Comparison of ENCODE assay signal across 8 mouse cellular contexts in the genomic region with DNA sequence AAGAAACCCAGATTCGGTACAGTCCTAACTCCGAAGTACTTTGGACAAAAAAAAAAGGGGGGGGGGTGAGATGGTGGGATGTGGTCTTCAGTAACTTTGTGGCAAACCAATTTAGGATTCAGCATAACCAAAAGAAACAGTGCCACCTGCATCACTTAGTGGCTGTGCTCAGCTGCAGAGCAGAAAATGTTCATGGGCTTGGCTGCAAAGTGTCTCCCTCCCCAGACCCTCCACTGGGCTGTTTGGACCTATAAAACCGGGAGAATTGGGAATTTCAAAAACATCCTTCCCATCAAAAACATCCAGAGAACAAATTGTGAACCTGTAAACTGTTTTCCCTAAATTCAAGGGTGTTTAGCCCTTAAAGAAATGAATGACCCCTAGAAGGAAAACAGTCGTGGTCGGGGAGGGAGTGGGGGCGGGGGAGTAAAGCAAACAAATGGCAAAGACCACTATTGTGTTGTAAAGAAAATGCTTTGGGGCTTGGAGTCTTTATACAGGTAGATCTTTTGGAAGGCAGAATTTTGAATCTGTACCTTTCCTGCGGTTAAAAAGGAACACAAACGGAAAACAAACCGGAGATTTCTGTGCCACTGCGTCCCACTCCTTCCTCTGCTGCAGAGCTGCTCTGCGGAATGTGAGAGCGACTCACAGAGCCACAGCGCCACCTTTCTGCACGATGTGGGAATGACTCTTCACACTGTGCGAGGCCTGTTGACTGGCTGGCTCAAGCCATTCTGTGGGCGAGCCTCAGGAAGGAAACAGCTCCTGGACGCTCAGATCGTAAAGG.
DNase-seq lines count a peak whose midpoint lies in the region; ATAC-seq and TF ChIP-seq lines count a peak whose summit lies in the region.

No protein-coding gene starts in this region.

- H3K9ac ChIP-seq in forebrain, embryonic 13.5 days: peak overlapping the region; percentile 41
- peak overlapping the region; percentile 28; the same call in 1 of the 2 replicates for H3K9ac ChIP-seq in liver, postnatal 0 days (replicated peaks)
- no peak overlapping the region for H3K9ac ChIP-seq in neural tube, embryonic 14.5 days (replicated peaks; ENCODE audit: low read depth, low read length)

- TF ChIP-seq CTCF in E14TG2a.4 (conservative IDR thresholded peaks at IDR 0.05; ENCODE audit: low read length): peak; percentile 75
- TF ChIP-seq CTCF in liver, postnatal 0 days (IDR thresholded peaks at IDR 0.05; ENCODE audit: low read depth): peak; percentile 99

- no peaks in the 10 kb centered on the region for H3K27me3 ChIP-seq in E14TG2a.4 (ENCODE audit: insufficient read depth, low read length)
- H3K27me3 ChIP-seq in forebrain, embryonic 13.5 days: no peaks in the 10 kb centered on the region
- H3K27me3 ChIP-seq in liver, postnatal 0 days (ENCODE audit: insufficient read depth, low read length): no peaks in the 10 kb centered on the region
- H3K27me3 ChIP-seq in neural tube, embryonic 14.5 days (ENCODE audit: control insufficient read depth, insufficient read depth, low read length): no peaks in the 10 kb centered on the region

- TF ChIP-seq EP300 in liver, postnatal 0 days (IDR thresholded peaks at IDR 0.05; ENCODE audit: low read depth): no peak

- peak overlapping the region; percentile 19; the same call in 1 of the 2 replicates for H3K27ac ChIP-seq in forebrain, embryonic 13.5 days
- H3K27ac ChIP-seq in liver, postnatal 0 days (ENCODE audit: low read depth): no peak overlapping the region
- peak overlapping the region; percentile 0; the same call in 1 of the 2 replicates for H3K27ac ChIP-seq in neural tube, embryonic 14.5 days (ENCODE audit: low read depth, low read length)

- peaks cover 3% of the 10 kb centered on the region for H3K36me3 ChIP-seq in E14TG2a.4 (ENCODE audit: insufficient read depth, low read length)
- H3K36me3 ChIP-seq in forebrain, embryonic 13.5 days (ENCODE audit: poor library complexity, severe bottlenecking): peaks cover 8% of the 10 kb centered on the region
- H3K36me3 ChIP-seq in liver, postnatal 0 days (replicated peaks; ENCODE audit: insufficient read depth, low read length): no peaks in the 10 kb centered on the region
- H3K36me3 ChIP-seq in neural tube, embryonic 14.5 days (ENCODE audit: control insufficient read depth, insufficient read depth, low read length): no peaks in the 10 kb centered on the region

- 4% methylated on average over 18 of the region's 18 CpGs for WGBS in forebrain, embryonic 13.5 days
- WGBS in large intestine, adult 2 months: 13% methylated on average over 18 of the region's 18 CpGs
- 6% methylated on average over 18 of the region's 18 CpGs for WGBS in liver, postnatal 0 days (ENCODE audit: insufficient replicate concordance)
- WGBS in neural tube, embryonic 14.5 days: 5% methylated on average over 18 of the region's 18 CpGs

- peak; percentile 96 for ATAC-seq in cerebellum, adult (ENCODE audit: insufficient number of reproducible peaks, low FRiP score, low TSS enrichment)
- ATAC-seq in forebrain, embryonic 13.5 days: peak; percentile 98
- ATAC-seq in liver, postnatal 0 days: peak; percentile 89
- peak; percentile 99 for ATAC-seq in neural tube, embryonic 14.5 days (ENCODE audit: low read depth)

- peak; percentile 92 to 93 for DNase-seq in heart, postnatal 10 days
- peak; percentile 57 for DNase-seq in large intestine, adult 2 months (ENCODE audit: low read depth, low spot score)
- peak; percentile 87 for DNase-seq in liver, postnatal 0 days
- peak; percentile 90 for DNase-seq in testis, postnatal 10 days (ENCODE audit: low spot score)

- H3K9me3 ChIP-seq in E14TG2a.4 (ENCODE audit: low read length): no peaks in the 10 kb centered on the region
- H3K9me3 ChIP-seq in forebrain, embryonic 13.5 days (replicated peaks): no peaks in the 10 kb centered on the region
- no peaks in the 10 kb centered on the region for H3K9me3 ChIP-seq in liver, postnatal 0 days (ENCODE audit: low read length)
- H3K9me3 ChIP-seq in neural tube, embryonic 14.5 days (ENCODE audit: control insufficient read depth, low read length): no peaks in the 10 kb centered on the region

- H3K4me3 ChIP-seq in E14TG2a.4 (replicated peaks; ENCODE audit: low read length): peak overlapping the region; percentile 69
- peak overlapping the region; percentile 30 for H3K4me3 ChIP-seq in forebrain, embryonic 13.5 days
- H3K4me3 ChIP-seq in liver, postnatal 0 days (ENCODE audit: low read depth, low read length): peak overlapping the region; percentile 32
- peak overlapping the region; percentile 30 for H3K4me3 ChIP-seq in neural tube, embryonic 14.5 days (ENCODE audit: low read depth, low read length)

- peak overlapping the region; percentile 62 for H3K4me2 ChIP-seq in forebrain, embryonic 13.5 days
- peak overlapping the region; percentile 68 for H3K4me2 ChIP-seq in liver, postnatal 0 days (ENCODE audit: low read depth, low read length)
- peak overlapping the region; percentile 49 for H3K4me2 ChIP-seq in neural tube, embryonic 14.5 days (ENCODE audit: low read depth, low read length)

- intact Hi-C loops in heart, postnatal 10 days (cut with DNase I): loop anchor here (1.0 to 5.0 kb wide), 8 partner anchors 98 to 698 kb away; a partner anchor contains a TSS

- H3K4me1 ChIP-seq in E14TG2a.4 (replicated peaks; ENCODE audit: low read depth, low read length): peaks cover 39% of the 10 kb centered on the region
- peaks cover 27% of the 10 kb centered on the region; the same call in 1 of the 2 replicates for H3K4me1 ChIP-seq in forebrain, embryonic 13.5 days
- H3K4me1 ChIP-seq in liver, postnatal 0 days (ENCODE audit: insufficient read depth): 0 out of 2 replicates have a peak, but pooled peaks cover 4% of the 10 kb centered on the region
- H3K4me1 ChIP-seq in neural tube, embryonic 14.5 days (ENCODE audit: control insufficient read depth, insufficient read depth, low read length): peaks cover 7% of the 10 kb centered on the region; the same call in 1 of the 2 replicates
